Comparison of ENCODE assay signal across 23 mouse cellular contexts in genomic region chr5:118345226-118345625, GRCm38 (mm10).
A peak's percentile ranks its signal among the peaks of the same experiment; 100 is the strongest.
DNase-seq lines count a peak whose midpoint lies in the region; ATAC-seq and TF ChIP-seq lines count a peak whose summit lies in the region.
"Had no signal": no experiment of that assay in that cellular context is flagged by ENCODE, and none has a peak within 500 bp of the region (broad histone marks: within the 10 kb centered on the region; RNA-seq: fewer than 3 reads in every experiment).

No protein-coding gene starts in this region.

- TF ChIP-seq CTCF in brain, embryonic 14.5 days (IDR thresholded peaks at IDR 0.05; ENCODE audit: borderline replicate concordance, extremely low read depth, insufficient read depth, insufficient read length) = no peak

- DNase-seq in forebrain, embryonic 10.5 days (ENCODE audit: extremely low spot score, low spot score) = no peak
- peak; percentile 36 for DNase-seq in left cerebral cortex, postnatal 4 days
- DNase-seq in left cerebral cortex, adult 8-10 months (ENCODE audit: low spot score in 2 of 2) = no peak
- DNase-seq in brain, embryonic 14.5 days (ENCODE audit: low read depth) = peak; percentile 61
- no peak for DNase-seq in adrenal gland, postnatal 4 days (ENCODE audit: low spot score in 2 of 2)
- DNase-seq: adrenal gland, adult 2 months; adrenal gland, adult 8-10 months; adrenal gland, postnatal 10 days; adrenal gland, postnatal 14 days; adrenal gland, postnatal 25 days; adrenal gland, postnatal 36 days; B cell, adult 2 months; cerebellum, adult 11 months; cerebellum, adult 11-12 months; cerebellum, adult 18-20 months; cerebellum, adult 2 months; cerebellum, adult 8-10 months had no signal

- TF ChIP-seq POLR2A in brain, embryonic 14.5 days (IDR thresholded peaks at IDR 0.05; ENCODE audit: borderline replicate concordance, extremely low read depth, insufficient read depth, insufficient read length, poor library complexity, severe bottlenecking) = no peak

- H3K4me2 ChIP-seq in forebrain, embryonic 16.5 days (ENCODE audit: low read length) = no peak overlapping the region

- H3K36me3 ChIP-seq in forebrain, embryonic 16.5 days (ENCODE audit: control insufficient read depth, insufficient read depth) = no peaks in the 10 kb centered on the region
- H3K36me3 ChIP-seq in forebrain, embryonic 10.5 days (replicated peaks) = no peaks in the 10 kb centered on the region
- H3K36me3 ChIP-seq: G1E had no signal

- 46% methylated on average over 3 of the region's 3 CpGs for WGBS in forebrain, embryonic 16.5 days
- WGBS in forebrain, embryonic 10.5 days = 79% methylated on average over 3 of the region's 3 CpGs

- peak; percentile 26; the same call in 1 of the 2 replicates for ATAC-seq in forebrain, embryonic 16.5 days
- ATAC-seq: activated CD4-positive, CD25-positive, alpha-beta regulatory T cell, adult 4 months; CD4-positive, CD25-positive, alpha-beta regulatory T cell, adult 4 months; Patski had no signal

- no peaks in the 10 kb centered on the region for H3K9me3 ChIP-seq in forebrain, embryonic 16.5 days (ENCODE audit: control insufficient read depth, low read length)
- H3K9me3 ChIP-seq in forebrain, embryonic 10.5 days = no peaks in the 10 kb centered on the region
- H3K9me3 ChIP-seq: G1E had no signal

- H3K27ac ChIP-seq in forebrain, embryonic 16.5 days (ENCODE audit: low read length) = no peak overlapping the region
- no peak overlapping the region for H3K27ac ChIP-seq in forebrain, embryonic 10.5 days

- no peak overlapping the region for H3K4me3 ChIP-seq in forebrain, embryonic 16.5 days (replicated peaks; ENCODE audit: low read length)
- no peak overlapping the region for H3K4me3 ChIP-seq in forebrain, embryonic 10.5 days

- H3K27me3 ChIP-seq in forebrain, embryonic 16.5 days (replicated peaks; ENCODE audit: control insufficient read depth, insufficient read depth, low read length) = no peaks in the 10 kb centered on the region
- H3K27me3 ChIP-seq in forebrain, embryonic 10.5 days (ENCODE audit: poor library complexity, severe bottlenecking) = peaks cover 18% of the 10 kb centered on the region
- H3K27me3 ChIP-seq: CH12.LX, Patski had no signal

- peaks cover 26% of the 10 kb centered on the region for H3K4me1 ChIP-seq in forebrain, embryonic 16.5 days (replicated peaks; ENCODE audit: control insufficient read depth, insufficient read depth, low read length)
- H3K4me1 ChIP-seq in forebrain, embryonic 10.5 days = peaks cover 26% of the 10 kb centered on the region

- no peak overlapping the region for H3K9ac ChIP-seq in forebrain, embryonic 16.5 days (replicated peaks; ENCODE audit: low read depth, low read length)

- intact Hi-C loops in left cerebral cortex, postnatal 4 days (cut with DNase I) = no loop called here

Comparison
In these comparisons a context has a peak if more than half of its experiments do, and no peak if none do; other contexts are left out.
1. DNase-seq: peak in left cerebral cortex, postnatal 4 days (single experiment) and brain, embryonic 14.5 days (single experiment); none in forebrain, embryonic 10.5 days (single experiment), left cerebral cortex, adult 8-10 months (0 of 2) and adrenal gland, postnatal 4 days (0 of 2).